Mouse (Mus musculus) stomach, embryonic 15.5 days (tissue): Measurements from ENCODE around the gene Olfr1062. TPM values are rescaled to one million over a fixed set of nuclear protein-coding genes. Genes with fewer than 3 reads are reported as not detected.

Source experiments
- polyA plus RNA-seq: library from polyadenylated mRNA; unstranded; fragments of >200 nt; fragmentation: Nextera tagmentation; extraction: Ambion mirVana; gene quantifications from 2 replicates; pipeline ENCODE4 v1.2.1, GENCODE M21; 2015

Olfr1062 gene
- polyA plus RNA-seq, 1 experiment from 2014 or later, result not detected

Other genes with a start within 250 kb of the Olfr1062 start
- gene Olfr1044, start 248.9 kb downstream of the Olfr1062 start, polyA plus RNA-seq, result not detected in 2 replicates
- gene Olfr52, start 241.1 kb downstream of the Olfr1062 start, polyA plus RNA-seq, result not detected in 2 replicates
- gene Olfr1045, start 223.7 kb downstream of the Olfr1062 start, polyA plus RNA-seq, result not detected in 2 replicates
- not detected in 2 replicates for gene Olfr1046, start 207.4 kb downstream of the Olfr1062 start, polyA plus RNA-seq
- not detected in 2 replicates for gene Olfr1047, start 195.3 kb downstream of the Olfr1062 start, polyA plus RNA-seq
- gene Olfr1048, start 186.5 kb downstream of the Olfr1062 start, polyA plus RNA-seq, result not detected in 2 replicates
- gene Olfr1049, start 168.4 kb downstream of the Olfr1062 start, polyA plus RNA-seq, result not detected in 2 replicates
- gene Olfr1051, start 147.7 kb downstream of the Olfr1062 start, polyA plus RNA-seq, result not detected in 2 replicates
- not detected in 2 replicates for gene Olfr1052, start 134.3 kb downstream of the Olfr1062 start, polyA plus RNA-seq
- gene Olfr1053, start 111.5 kb downstream of the Olfr1062 start, polyA plus RNA-seq, result not detected in 2 replicates
- gene Olfr1054, start 91.3 kb downstream of the Olfr1062 start, polyA plus RNA-seq, result not detected in 2 replicates
- gene Olfr1055, start 76.5 kb downstream of the Olfr1062 start, polyA plus RNA-seq, result not detected in 2 replicates
- gene Olfr1056, start 64.3 kb downstream of the Olfr1062 start, polyA plus RNA-seq, result not detected in 2 replicates
- gene Olfr1057, start 48.4 kb downstream of the Olfr1062 start, polyA plus RNA-seq, result not detected in 2 replicates
- gene Olfr1058, start 38.2 kb downstream of the Olfr1062 start, polyA plus RNA-seq, result not detected in 2 replicates
- not detected in 2 replicates for gene Olfr1061, start 12.7 kb downstream of the Olfr1062 start, polyA plus RNA-seq
- gene Olfr1065, start 23.8 kb upstream of the Olfr1062 start, polyA plus RNA-seq, result not detected in 2 replicates
- not detected in 2 replicates for gene Olfr1066, start 29.5 kb upstream of the Olfr1062 start, polyA plus RNA-seq
- not detected in 2 replicates for gene Olfr228, start 60.6 kb upstream of the Olfr1062 start, polyA plus RNA-seq
- gene Olfr1076, start 81.7 kb upstream of the Olfr1062 start, polyA plus RNA-seq, result not detected in 2 replicates
- not detected in 2 replicates for gene Olfr1079, start 115.7 kb upstream of the Olfr1062 start, polyA plus RNA-seq
- gene Olfr1080, start 131.5 kb upstream of the Olfr1062 start, polyA plus RNA-seq, result not detected in 2 replicates
- gene Olfr1082, start 172.2 kb upstream of the Olfr1062 start, polyA plus RNA-seq, result not detected in 2 replicates
- gene Olfr1084, start 213.0 kb upstream of the Olfr1062 start, polyA plus RNA-seq, result not detected in 2 replicates
- gene Olfr1085, start 235.3 kb upstream of the Olfr1062 start, polyA plus RNA-seq, result not detected in 2 replicates